Mouse (Mus musculus): Measurements from ENCODE around the gene Fancb. TPM values are rescaled to one million over a fixed set of nuclear protein-coding genes. Genes with fewer than 3 reads are reported as not detected.

The Fancb gene
- polyA plus RNA-seq (2012; rRNA removed), result 0.68 and 0.82 TPM in 2 replicates

GRCm38 (mm10) chrX:164980193-164980775 is at the start of gene Fancb, which contains the start of gene Mospd2:
TSS of gene Fancb (plus strand) at chrX:164980592.
TSS of gene Mospd2 (minus strand) at chrX:164980375.
- peak; percentile 51 for DNase-seq (ENCODE audit: low read depth, low spot score)
- 13% methylated on average over 25 of the region's 26 CpGs for WGBS

GRCm38 (mm10) chrX:164941540-164941939 is 38.9 kb upstream of the Fancb start:
- no peak for DNase-seq (ENCODE audit: low read depth, low spot score)
- WGBS, result 90% methylated on average over 5 of the region's 5 CpGs

- WGBS, result 66% methylated on average over 11 of the region's 11 CpGs
- no peak for DNase-seq (ENCODE audit: low read depth, low spot score)
These were observed 28.4 kb upstream of the Fancb start for GRCm38 (mm10) chrX:164951858-164952576.

DNA sequence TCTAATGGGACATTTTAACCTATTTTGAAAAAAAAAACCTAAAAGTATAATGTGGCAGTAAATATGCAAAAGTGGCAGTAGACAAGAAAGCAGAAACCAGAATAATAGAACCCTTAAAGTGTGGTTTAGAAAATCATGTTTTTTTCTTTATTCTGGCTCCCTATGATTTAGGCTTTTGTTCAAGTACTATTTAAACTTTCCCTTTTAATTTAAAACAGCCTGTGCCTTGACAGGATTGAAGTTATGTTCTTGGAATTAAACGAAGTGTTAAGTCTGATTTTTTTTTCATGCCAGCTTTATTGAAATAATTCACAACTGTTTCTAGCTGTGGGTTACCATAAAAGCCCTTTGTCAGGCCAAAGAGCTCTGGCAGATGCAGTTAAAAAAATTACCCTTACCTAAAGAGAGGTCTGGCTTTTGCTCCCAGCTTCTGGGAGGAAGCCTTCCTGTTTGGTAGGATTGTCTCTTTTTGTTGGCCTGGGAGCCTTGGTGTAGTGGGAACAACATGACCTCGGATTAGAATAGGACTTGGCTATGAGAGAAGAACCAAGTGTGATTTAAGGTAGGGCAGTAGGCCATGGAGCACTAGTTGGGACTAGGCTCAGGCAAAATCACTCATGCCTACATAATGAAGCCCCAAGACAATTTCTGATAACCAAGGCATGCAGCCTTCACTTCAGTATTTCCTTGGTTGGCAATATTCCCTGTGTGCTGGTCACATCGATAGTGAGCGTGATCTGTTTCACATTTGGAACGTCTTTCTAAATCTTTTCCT is 27.6 kb upstream of the Fancb start:
- DNase-seq (ENCODE audit: low read depth, low spot score), result no peak

DNA sequence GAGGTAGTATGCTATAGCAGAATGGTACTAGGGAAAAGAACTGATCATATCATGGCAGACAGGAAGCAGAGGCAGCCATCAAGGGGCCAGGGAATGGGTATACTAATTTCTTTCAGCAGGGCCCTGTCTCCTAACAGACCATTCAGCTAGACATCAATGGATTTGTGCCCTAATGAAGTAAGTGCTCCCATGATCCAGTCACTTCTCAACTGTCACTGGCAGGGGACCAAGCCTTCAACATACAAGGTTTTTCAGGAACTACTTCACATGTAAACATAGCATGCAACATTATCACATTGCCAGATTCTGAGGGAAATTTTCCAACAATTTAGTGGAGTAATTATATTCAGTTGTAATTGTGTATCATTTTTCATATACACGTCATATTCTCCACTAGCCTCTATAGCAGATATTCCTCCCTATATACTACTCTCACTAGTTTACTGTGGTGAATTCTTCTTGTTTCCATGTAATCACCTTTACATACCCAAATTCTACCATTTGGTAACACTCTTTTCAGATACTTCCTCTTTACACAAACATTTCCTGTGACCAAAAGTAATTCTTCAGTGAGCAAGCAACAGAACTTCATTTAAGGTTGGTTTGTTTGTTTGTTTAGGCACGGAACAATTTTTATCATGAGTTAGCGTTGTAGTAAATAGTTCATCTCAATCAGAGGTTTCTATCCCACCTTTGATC is 14.5 kb upstream of the Fancb start:
- no peak for DNase-seq (ENCODE audit: low read depth, low spot score)
- 79% methylated on average over 3 of the region's 3 CpGs for WGBS

More for the DNA sequence above, 27.6 kb upstream of the Fancb start:
- 72% methylated on average over 5 of the region's 5 CpGs for WGBS

DNA sequence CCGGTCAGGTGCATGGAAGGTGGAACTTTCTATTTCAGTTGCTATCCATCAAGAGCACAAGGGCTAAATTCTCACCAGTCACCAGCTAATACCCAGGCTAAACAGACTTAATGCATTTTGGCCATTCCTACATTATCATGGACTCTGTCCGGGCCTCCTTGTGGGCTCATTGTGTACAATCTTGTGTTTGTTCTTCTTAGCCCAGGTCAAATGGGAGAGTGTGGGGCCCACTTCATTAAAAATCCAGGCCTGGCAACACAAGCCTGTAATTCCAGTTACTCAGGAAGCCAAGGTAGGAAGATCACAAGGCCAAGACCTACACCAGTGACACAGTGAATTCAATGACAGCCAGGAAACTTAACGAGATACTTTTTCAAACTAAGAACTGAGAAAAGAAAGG is 9.2 kb upstream of the Fancb start:
- 57% methylated on average over 3 of the region's 3 CpGs for WGBS
- DNase-seq (ENCODE audit: low read depth, low spot score), result no peak

- no peak for DNase-seq (ENCODE audit: low read depth, low spot score)
- 68% methylated on average over 2 of the region's 2 CpGs for WGBS
These were observed 1.5 kb upstream of the Fancb start for GRCm38 (mm10) chrX:164978866-164979265.

- no peak for DNase-seq (ENCODE audit: low read depth, low spot score)
- 44% methylated on average over 4 of the region's 4 CpGs for WGBS
These were observed 22.7 kb downstream of the Fancb start for GRCm38 (mm10) chrX:165003141-165003540.

GRCm38 (mm10) chrX:165004779-165005324 is 24.5 kb downstream of the Fancb start, which contains the start of gene Gm17604:
TSS of gene Gm17604 (minus strand) at chrX:165004829.
- DNase-seq (ENCODE audit: low read depth, low spot score), result no peak

Other genes starting within 250 kb of the Fancb start
- gene Mospd2, start 217 bp upstream of the Fancb start, polyA plus RNA-seq (2012; rRNA removed), result 2.9 and 3.4 TPM in 2 replicates
- gene Gm17604, start 24.2 kb downstream of the Fancb start, polyA plus RNA-seq (2012; rRNA removed), result not detected in 2 replicates

All from large intestine, adult 2 months (tissue).